Mouse (Mus musculus): Measurements from ENCODE around the gene Nudt21. TPM values are rescaled to one million over a fixed set of nuclear protein-coding genes. Genes with fewer than 3 reads are reported as not detected.

The Nudt21 gene
- polyA plus RNA-seq, 1 experiment from 2014 or later, result 193 TPM

Other genes with a start within 250 kb of the Nudt21 start
- 13.0 and 16.0 TPM in 2 replicates for gene Gnao1, start 227.1 kb downstream of the Nudt21 start, polyA plus RNA-seq (2016; fragmentation: Nextera tagmentation; extraction: Ambion mirVana)
- 36.7 and 39.1 TPM in 2 replicates for gene Amfr, start 24.2 kb downstream of the Nudt21 start, polyA plus RNA-seq (2016; fragmentation: Nextera tagmentation; extraction: Ambion mirVana)
- gene Ogfod1, start 167 bp upstream of the Nudt21 start, polyA plus RNA-seq (2016; fragmentation: Nextera tagmentation; extraction: Ambion mirVana), result 13.5 and 14.4 TPM in 2 replicates
- 18.3 and 19.7 TPM in 2 replicates for gene Bbs2, start 61.9 kb upstream of the Nudt21 start, polyA plus RNA-seq (2016; fragmentation: Nextera tagmentation; extraction: Ambion mirVana)
- gene Mt4, start 100.2 kb upstream of the Nudt21 start, polyA plus RNA-seq (2016; fragmentation: Nextera tagmentation; extraction: Ambion mirVana), result not detected in 2 replicates
- gene Mt3, start 115.6 kb upstream of the Nudt21 start, polyA plus RNA-seq (2016; fragmentation: Nextera tagmentation; extraction: Ambion mirVana), result 20.7 and 21.5 TPM in 2 replicates
- gene Mt2, start 135.6 kb upstream of the Nudt21 start, polyA plus RNA-seq (2016; fragmentation: Nextera tagmentation; extraction: Ambion mirVana), result 55.1 and 68.7 TPM in 2 replicates
- 204 and 219 TPM in 2 replicates for gene Mt1, start 142.1 kb upstream of the Nudt21 start, polyA plus RNA-seq (2016; fragmentation: Nextera tagmentation; extraction: Ambion mirVana)
- 155 and 164 TPM in 2 replicates for gene Nup93, start 177.5 kb upstream of the Nudt21 start, polyA plus RNA-seq (2016; fragmentation: Nextera tagmentation; extraction: Ambion mirVana)